Mouse (Mus musculus) A20 (cell line): ENCODE measurements around the gene Cd300e.

Experiments used
- DNase-seq: peaks from one replicate; pipeline ENCODE4 v3.0.0-alpha.2; 2011; ENCODE audit warnings: low read depth, low spot score

The Cd300e gene

GRCm38 (mm10) chr11:115004070-115004469 is 57.9 kb downstream of the Cd300e start:
- peak; percentile 70 for DNase-seq
